Mouse (Mus musculus): ENCODE measurements around the gene Prr5l. TPM values are rescaled to one million over a fixed set of nuclear protein-coding genes. Genes with fewer than 3 reads are reported as not detected.

The Prr5l gene
- polyA plus RNA-seq, 1 experiment from 2014 or later: 39.6 TPM

- no peaks in the 10 kb centered on the region for H3K27me3 ChIP-seq
- H3K4me2 ChIP-seq (replicated peaks): peak overlapping the region; percentile 55
- peaks cover 18% of the 10 kb centered on the region for H3K36me3 ChIP-seq
- no peaks in the 10 kb centered on the region for H3K9me3 ChIP-seq
- H3K4me3 ChIP-seq: peak overlapping the region; percentile 13; the same call in 1 of the 2 replicates
- peak overlapping the region; percentile 40; the same call in 1 of the 2 replicates for H3K9ac ChIP-seq
- WGBS: 24% methylated on average over 21 of the region's 21 CpGs
- ATAC-seq (ENCODE audit: low FRiP score, low read depth): peak; percentile 71
- H3K27ac ChIP-seq: no peak overlapping the region
- H3K4me1 ChIP-seq: peaks cover 5% of the 10 kb centered on the region
These were observed 22.9 kb upstream of the Prr5l start for GRCm38 (mm10) chr2:101905534-101906378.

- no peak overlapping the region for H3K4me3 ChIP-seq
- H3K36me3 ChIP-seq: peaks cover 28% of the 10 kb centered on the region
- no peak overlapping the region for H3K9ac ChIP-seq
- H3K4me1 ChIP-seq: peaks cover 5% of the 10 kb centered on the region
- 67% methylated on average over 4 of the region's 4 CpGs for WGBS
- no peak overlapping the region for H3K4me2 ChIP-seq (replicated peaks)
- no peak overlapping the region for H3K27ac ChIP-seq
- H3K9me3 ChIP-seq: no peaks in the 10 kb centered on the region
- ATAC-seq (ENCODE audit: low FRiP score, low read depth): no peak
- H3K27me3 ChIP-seq: no peaks in the 10 kb centered on the region
These were observed 19.4 kb upstream of the Prr5l start for GRCm38 (mm10) chr2:101902196-101902595.

- Histone ChIP-seq H3K4me2 (replicated peaks) (no peak overlapping the region), H3K9me3 (no peaks in the 10 kb centered on the region), H3K4me1 (no peaks in the 10 kb centered on the region), H3K27ac (no peak overlapping the region), H3K9ac (no peak overlapping the region), H3K27me3 (no peaks in the 10 kb centered on the region), H3K4me3 (no peak overlapping the region), H3K36me3 (peaks cover 41% of the 10 kb centered on the region)
- 71% methylated on average over 10 of the region's 10 CpGs for WGBS
- ATAC-seq (ENCODE audit: low FRiP score, low read depth): no peak
These were observed 13.8 kb upstream of the Prr5l start for GRCm38 (mm10) chr2:101896425-101897204.

GRCm38 (mm10) chr2:101894126-101894525 lies 11.3 kb upstream of the Prr5l start:
- no peak for ATAC-seq (ENCODE audit: low FRiP score, low read depth)
- 90% methylated on average over 3 of the region's 3 CpGs for WGBS
- Histone ChIP-seq H3K36me3 (peaks cover 22% of the 10 kb centered on the region), H3K9ac (no peak overlapping the region), H3K27me3 (no peaks in the 10 kb centered on the region), H3K4me3 (no peak overlapping the region), H3K27ac (no peak overlapping the region), H3K4me2 (replicated peaks) (no peak overlapping the region), H3K4me1 (no peaks in the 10 kb centered on the region), H3K9me3 (no peaks in the 10 kb centered on the region)

- peaks cover 8% of the 10 kb centered on the region for H3K36me3 ChIP-seq
- peaks cover 8% of the 10 kb centered on the region for H3K4me1 ChIP-seq
- no peaks in the 10 kb centered on the region for H3K27me3 ChIP-seq
- H3K4me3 ChIP-seq: no peak overlapping the region
- no peaks in the 10 kb centered on the region for H3K9me3 ChIP-seq
- no peak overlapping the region for H3K9ac ChIP-seq
- H3K27ac ChIP-seq: no peak overlapping the region
- no peak overlapping the region for H3K4me2 ChIP-seq (replicated peaks)
- 47% methylated on average over 7 of the region's 7 CpGs for WGBS
- ATAC-seq (ENCODE audit: low FRiP score, low read depth): no peak
These were observed 8.3 kb upstream of the Prr5l start for GRCm38 (mm10) chr2:101891143-101891542.

- no peak overlapping the region for H3K4me3 ChIP-seq
- no peak overlapping the region for H3K27ac ChIP-seq
- ATAC-seq (ENCODE audit: low FRiP score, low read depth): no peak
- no peaks in the 10 kb centered on the region for H3K36me3 ChIP-seq
- H3K9me3 ChIP-seq: no peaks in the 10 kb centered on the region
- H3K4me2 ChIP-seq (replicated peaks): no peak overlapping the region
- H3K4me1 ChIP-seq: peaks cover 8% of the 10 kb centered on the region
- no peaks in the 10 kb centered on the region for H3K27me3 ChIP-seq
- 94% methylated on average over 8 of the region's 8 CpGs for WGBS
- H3K9ac ChIP-seq: no peak overlapping the region
These were observed 6.1 kb upstream of the Prr5l start for GRCm38 (mm10) chr2:101888886-101889285.

- no peak within 1 kb of the TSS for H3K27ac ChIP-seq
- WGBS: 11% methylated on average over 22 of the region's 22 CpGs
- no peaks in the 10 kb centered on the region for H3K36me3 ChIP-seq
- peak within 1 kb of the TSS; percentile 76 for H3K4me2 ChIP-seq (replicated peaks)
- peak within 1 kb of the TSS; percentile 76 for H3K9ac ChIP-seq
- peaks cover 8% of the 10 kb centered on the region for H3K4me1 ChIP-seq
- 0 out of 2 replicates have a peak, but pooled peaks cover 2% of the 10 kb centered on the region for H3K27me3 ChIP-seq
- no peaks in the 10 kb centered on the region for H3K9me3 ChIP-seq
- peak within 1 kb of the TSS; percentile 77 for H3K4me3 ChIP-seq
- peak; percentile 98 for ATAC-seq (ENCODE audit: low FRiP score, low read depth)
These were observed 3.1 kb upstream of the Prr5l start, which contains the start of gene Commd9 for GRCm38 (mm10) chr2:101885768-101886438. Gene Commd9 (plus strand): TSS chr2:101886247.

GRCm38 (mm10) chr2:101884286-101884685 lies 1.5 kb upstream of the Prr5l start:
- no peak overlapping the region for H3K4me2 ChIP-seq (replicated peaks)
- 73% methylated on average over 2 of the region's 2 CpGs for WGBS
- no peak overlapping the region for H3K4me3 ChIP-seq
- ATAC-seq (ENCODE audit: low FRiP score, low read depth): no peak
- peaks cover 8% of the 10 kb centered on the region for H3K4me1 ChIP-seq
- no peaks in the 10 kb centered on the region for H3K9me3 ChIP-seq
- H3K9ac ChIP-seq: no peak overlapping the region
- 0 out of 2 replicates have a peak, but pooled peaks cover 2% of the 10 kb centered on the region for H3K27me3 ChIP-seq
- no peak overlapping the region for H3K27ac ChIP-seq
- H3K36me3 ChIP-seq: no peaks in the 10 kb centered on the region

- 86% methylated on average over 9 of the region's 9 CpGs for WGBS
- 0 out of 2 replicates have a peak, but pooled peaks cover 8% of the 10 kb centered on the region for H3K27me3 ChIP-seq
- peaks cover 5% of the 10 kb centered on the region for H3K4me1 ChIP-seq
- no peak overlapping the region for H3K9ac ChIP-seq
- H3K4me3 ChIP-seq: no peak overlapping the region
- no peak overlapping the region for H3K4me2 ChIP-seq (replicated peaks)
- no peak overlapping the region for H3K27ac ChIP-seq
- ATAC-seq (ENCODE audit: low FRiP score, low read depth): no peak
- no peaks in the 10 kb centered on the region for H3K36me3 ChIP-seq
- H3K9me3 ChIP-seq: no peaks in the 10 kb centered on the region
These were observed 1.2 kb downstream of the Prr5l start for GRCm38 (mm10) chr2:101881471-101882162.

- no peak overlapping the region for H3K27ac ChIP-seq
- H3K9ac ChIP-seq: peak overlapping the region; percentile 48; the same call in 1 of the 2 replicates
- ATAC-seq (ENCODE audit: low FRiP score, low read depth): 0 out of 2 replicates have a peak, but pooled peaks have one; percentile 44
- no peaks in the 10 kb centered on the region; the same call in 1 of the 2 replicates for H3K27me3 ChIP-seq
- peak overlapping the region; percentile 23 for H3K4me3 ChIP-seq
- peak overlapping the region; percentile 49 for H3K4me2 ChIP-seq (replicated peaks)
- WGBS: 23% methylated on average over 14 of the region's 14 CpGs
- no peaks in the 10 kb centered on the region for H3K36me3 ChIP-seq
- peaks cover 7% of the 10 kb centered on the region; the same call in 1 of the 2 replicates for H3K4me1 ChIP-seq
- H3K9me3 ChIP-seq: no peaks in the 10 kb centered on the region
These were observed 11.6 kb downstream of the Prr5l start for GRCm38 (mm10) chr2:101871179-101871578.

- Histone ChIP-seq H3K9ac (no peak overlapping the region), H3K4me3 (no peak overlapping the region), H3K36me3 (no peaks in the 10 kb centered on the region), H3K9me3 (no peaks in the 10 kb centered on the region), H3K4me2 (replicated peaks) (no peak overlapping the region), H3K27ac (no peak overlapping the region), H3K27me3 (no peaks in the 10 kb centered on the region; the same call in 1 of the 2 replicates), H3K4me1 (peaks cover 3% of the 10 kb centered on the region; the same call in 1 of the 2 replicates)
- WGBS: 91% methylated on average over 4 of the region's 4 CpGs
- ATAC-seq (ENCODE audit: low FRiP score, low read depth): no peak
These were observed 14.1 kb downstream of the Prr5l start for GRCm38 (mm10) chr2:101868683-101869082.
